Mouse (Mus musculus): ENCODE results near the gene Gm3415.

DNA sequence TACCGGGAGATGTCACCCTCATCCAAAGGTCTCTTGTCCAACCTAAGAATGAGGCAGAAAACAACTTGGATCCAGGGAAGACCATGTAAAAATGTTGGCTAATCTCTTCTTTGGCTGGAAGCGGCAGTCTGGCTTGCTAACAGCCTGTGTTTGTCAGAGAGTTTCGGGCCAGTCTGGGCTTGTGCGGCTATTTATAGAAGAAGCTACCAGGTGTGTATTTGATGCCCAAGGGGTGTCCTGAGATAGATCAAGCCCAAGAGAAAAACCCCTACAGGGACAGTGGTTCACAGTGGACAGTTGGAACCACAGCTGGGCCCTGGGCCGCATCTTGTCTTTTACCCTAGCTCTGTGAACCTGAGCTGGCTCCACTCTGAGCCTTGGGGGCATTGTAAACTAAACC, 51.0 kb downstream of the Gm3415 start:
- TF ChIP-seq CTCF (IDR thresholded peaks at IDR 0.05) (no peak), POLR2A (IDR thresholded peaks at IDR 0.05; ENCODE audit: insufficient read depth, low read depth, low read length) (no peak)

All from heart, adult 2 months (tissue).